Mouse (Mus musculus): ENCODE data around the gene Calcoco2.

DNA sequence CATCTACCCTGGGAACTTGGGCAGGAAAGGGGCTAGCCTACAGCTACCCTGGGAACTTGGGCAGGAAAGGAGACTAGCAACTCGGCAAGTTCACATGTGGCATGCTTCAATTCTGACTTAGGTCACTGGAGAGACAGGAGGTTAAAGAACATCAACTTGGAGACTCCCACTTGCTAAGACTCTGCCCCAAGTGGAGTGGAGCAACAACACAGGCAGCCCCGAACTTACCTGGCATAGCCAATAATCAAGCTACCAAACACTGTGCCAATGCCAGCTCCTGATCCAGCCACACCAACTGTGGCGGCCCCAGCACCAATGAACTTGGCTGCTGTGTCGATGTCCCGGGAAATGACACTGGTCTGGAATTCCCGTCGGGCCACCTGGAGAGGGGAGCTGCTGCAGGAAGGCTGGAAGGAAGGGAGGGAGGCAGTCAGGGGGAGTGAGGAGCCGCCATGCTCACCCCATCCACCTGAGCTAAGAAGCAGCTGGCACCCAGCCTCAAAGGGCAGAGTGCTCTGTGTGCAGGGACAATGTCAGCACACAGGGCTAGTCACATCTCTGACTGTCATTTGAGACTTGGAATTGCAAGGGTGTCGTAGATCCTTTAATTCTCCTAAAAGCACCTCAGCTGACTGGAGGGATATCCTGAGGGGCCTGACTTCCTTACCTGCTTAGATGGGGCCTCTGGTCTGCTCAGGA is 38.3 kb downstream of the Calcoco2 start:
- no peak for TF ChIP-seq CTCF (IDR thresholded peaks at IDR 0.05; ENCODE audit: insufficient read depth, low read length)
- TF ChIP-seq POLR2A (IDR thresholded peaks at IDR 0.05; ENCODE audit: borderline replicate concordance, extremely low read depth, low read depth, low read length) = no peak

Measured in lung, adult 2 months (tissue).